Mouse (Mus musculus): ENCODE measurements around the gene Dkkl1.

DNA sequence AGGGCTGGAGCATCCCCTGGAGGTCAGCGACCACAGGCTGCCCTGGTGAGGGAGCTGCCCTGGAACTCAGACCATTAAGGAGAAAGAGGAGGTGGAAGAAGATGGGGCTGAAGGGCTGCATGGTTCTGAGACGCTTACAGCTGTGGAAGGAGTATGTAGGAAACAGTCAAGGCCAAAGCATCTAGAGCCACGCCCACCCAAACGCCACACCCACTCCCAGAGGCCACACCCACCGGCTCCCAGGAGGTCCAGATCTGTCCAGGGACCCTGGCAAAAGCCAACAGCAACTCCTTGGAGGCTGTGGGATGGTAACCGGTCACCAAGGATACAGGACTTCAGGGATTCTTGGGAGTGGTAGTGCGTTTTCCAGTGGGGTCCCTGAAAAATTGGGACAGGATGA, 33.4 kb downstream of the Dkkl1 start:
- TF ChIP-seq SIN3A (IDR thresholded peaks at IDR 0.05; ENCODE audit: low read length): no peak
- TF ChIP-seq SMC3 (IDR thresholded peaks at IDR 0.05; ENCODE audit: low read depth, low read length): no peak
